Mouse (Mus musculus) kidney, postnatal 4 days (tissue): ENCODE data around the gene Il18.
"Not testable (repeated sequence)": the region's sequence is repeated elsewhere in the genome, so short reads cannot be mapped to it uniquely, and the experiment has no call there.

Experiments used
- DNase-seq, 2 experiments: peaks; one replicate each; pipeline ENCODE4 v3.0.0; 2021; ENCODE audit warnings: mixed read lengths in 2 of 2

Il18 gene

DNA sequence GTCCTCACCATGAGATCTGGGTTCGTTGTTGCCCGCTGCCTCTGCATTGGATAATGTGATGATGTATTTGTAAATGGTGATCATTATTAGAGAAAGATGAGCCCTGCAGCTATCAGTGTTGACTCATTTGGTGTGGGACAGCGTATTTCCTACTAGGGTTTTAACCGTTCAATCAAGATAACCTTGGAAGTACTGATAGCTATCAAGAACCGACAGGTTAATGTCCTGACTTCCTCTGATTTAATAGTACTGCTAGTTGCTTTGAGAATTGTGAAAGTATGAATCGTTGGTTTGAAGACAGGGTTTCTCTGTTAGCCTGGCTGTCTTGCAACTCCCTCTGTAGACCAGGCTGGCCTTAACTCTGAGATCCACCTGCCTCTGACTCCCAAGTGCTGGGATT is 49.7 kb downstream of the Il18 start:
- no peak for DNase-seq

DNA sequence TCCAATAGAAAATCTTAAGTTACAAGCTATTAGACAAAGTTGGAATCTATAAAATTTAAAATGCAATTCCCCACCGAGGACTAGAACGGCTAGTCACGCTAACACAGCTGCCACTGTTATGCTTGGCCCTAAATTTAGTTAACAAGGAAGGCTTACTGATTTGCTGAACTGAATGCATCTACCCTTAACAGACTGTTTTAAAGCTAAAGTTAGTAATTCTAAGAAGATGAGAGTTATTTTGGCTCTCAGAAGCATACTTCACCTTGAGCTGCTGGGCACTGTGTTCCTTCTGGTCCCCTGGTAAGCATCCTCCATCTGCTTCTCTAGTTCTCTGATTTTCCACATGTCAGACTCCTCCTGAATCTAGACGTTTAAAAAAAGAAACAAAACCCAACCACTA is 57.5 kb downstream of the Il18 start:
- no peak for DNase-seq

DNA sequence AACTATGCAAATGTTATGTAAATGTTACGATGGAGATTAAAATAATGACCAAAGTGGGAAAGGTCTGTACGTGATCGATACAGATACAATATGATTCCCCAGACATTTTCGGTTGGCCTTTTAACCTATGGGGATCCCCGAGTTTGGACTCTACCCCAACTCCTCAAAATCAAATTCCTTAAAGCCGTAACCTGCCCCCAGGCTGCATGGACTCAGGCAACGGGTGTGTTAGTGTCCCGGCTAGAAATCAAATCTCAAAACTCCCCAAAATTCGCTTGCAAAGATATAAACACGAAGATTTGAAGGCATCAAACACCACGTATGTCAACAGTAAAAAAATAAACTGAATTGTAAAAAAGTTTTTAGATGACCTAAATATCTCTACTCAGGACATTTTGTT is 61.5 kb downstream of the Il18 start:
- no peak for DNase-seq

DNA sequence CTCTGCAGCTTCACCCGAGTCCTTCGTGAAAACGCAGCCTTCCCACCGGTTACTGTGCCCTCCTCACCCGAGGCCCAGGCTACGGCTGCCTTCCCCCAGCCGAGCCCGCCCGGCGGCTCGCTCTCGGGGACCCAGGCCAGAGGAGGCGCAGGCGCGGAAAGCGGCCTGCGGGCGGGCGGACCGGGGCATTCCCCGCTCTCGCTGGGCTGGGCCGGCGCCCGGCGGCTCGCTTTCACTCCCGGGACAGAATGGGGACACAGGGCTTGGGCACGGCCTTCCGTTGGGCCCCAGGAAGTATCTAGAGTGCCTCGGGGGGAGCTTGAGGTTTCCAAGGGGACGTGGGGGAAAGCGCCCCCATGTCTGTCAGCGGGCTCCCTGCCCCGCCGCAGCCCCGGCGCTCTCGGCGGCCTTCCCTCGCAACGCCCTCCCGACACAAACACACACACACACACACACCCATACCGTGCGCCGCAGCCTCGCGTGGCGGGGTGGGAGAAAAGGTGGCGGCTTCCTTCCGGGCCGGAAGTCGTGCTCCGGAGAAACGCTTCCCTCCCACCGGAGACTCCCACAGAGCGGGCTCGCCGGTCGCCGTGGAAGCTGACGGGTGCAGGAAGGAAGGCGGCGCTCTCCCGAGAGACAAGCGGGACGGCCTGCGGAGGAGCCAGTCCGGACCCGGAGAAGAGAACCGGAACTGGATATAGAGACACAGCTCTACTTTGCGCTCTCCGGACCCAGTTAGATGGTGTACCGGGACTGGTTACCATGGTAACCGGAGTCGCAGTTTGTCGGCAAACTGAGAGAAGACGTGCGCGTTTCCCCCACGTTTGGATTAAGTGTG is 62.4 kb downstream of the Il18 start, which contains the start of the genes Pih1d2 and Nkapd1:
Gene Pih1d2, plus strand, starts transcription at position 556 of the 838 bp plus-strand sequence.
Gene Nkapd1, minus strand, starts transcription at position 699 of the 838 bp plus-strand sequence.
- DNase-seq, result peak; percentile 92 to 93

DNA sequence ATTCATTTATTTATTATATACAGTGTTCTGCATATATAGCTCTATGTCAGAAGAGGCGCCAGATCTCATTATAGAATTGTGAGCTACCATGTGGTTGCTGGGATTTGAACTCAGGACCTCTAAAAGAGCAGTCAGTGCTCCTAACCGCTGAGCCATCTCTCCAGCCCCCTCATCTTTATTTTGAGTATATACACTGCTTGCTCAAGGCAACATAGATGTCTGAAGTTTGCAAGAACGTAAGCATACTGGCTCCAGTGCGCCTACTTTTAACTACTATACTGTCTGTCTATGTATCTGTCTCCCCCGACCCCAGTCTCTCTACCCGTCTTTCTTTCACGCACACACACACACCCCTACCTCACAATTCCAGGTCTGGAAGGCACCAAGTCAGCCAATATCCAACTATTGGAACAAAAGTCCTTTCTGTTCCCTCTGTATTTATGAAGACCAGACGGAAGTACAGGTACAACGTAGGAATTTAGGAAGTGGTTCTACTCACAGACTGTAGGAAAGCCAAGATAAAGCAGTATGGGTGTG is 63.2 kb downstream of the Il18 start:
- DNase-seq, result no peak

DNA sequence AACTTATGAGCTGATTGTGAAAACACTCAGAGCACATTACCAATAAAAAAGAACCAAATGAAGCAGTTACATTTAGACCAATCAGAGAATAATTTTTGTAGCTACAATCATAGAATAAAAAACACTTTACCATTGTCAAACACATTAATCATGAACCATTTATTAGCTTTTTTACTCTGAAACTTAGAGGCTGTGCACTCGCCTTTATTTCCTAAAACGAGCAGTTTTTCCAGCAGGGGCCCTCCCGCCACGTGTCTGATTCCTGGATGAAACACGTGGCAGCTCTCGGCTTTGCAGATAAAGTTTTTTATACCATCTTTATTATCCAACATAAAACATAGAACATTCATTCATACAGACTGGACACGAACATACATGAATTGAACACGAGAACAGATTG is 76.3 kb downstream of the Il18 start:
- DNase-seq, result not testable (repeated sequence)
